Mouse (Mus musculus) midbrain, embryonic 13.5 days (tissue): ENCODE data around the gene Rab3b. TPM values are rescaled to one million over a fixed set of nuclear protein-coding genes. Genes with fewer than 3 reads are reported as not detected.

Experiments used
- ATAC-seq: fragments of 200-750 bp; cut with Nextera tagmentation; 2 replicates; pipeline ENCODE4 v1.8.0; 2017; ENCODE audit warnings: mild to moderate bottlenecking, moderate TSS enrichment, moderate library complexity
- H3K27ac ChIP-seq: fragments of 300-500 bp; sonication (generic); 2 replicates; pipeline ENCODE4 v1.5.1; 2015; ENCODE audit warnings: inconsistent platforms, mild to moderate bottlenecking, moderate library complexity
- H3K27me3 ChIP-seq: fragments of 300-500 bp; sonication (generic); 2 replicates; pipeline ENCODE4 v1.6.1; 2015; ENCODE audit warnings: mild to moderate bottlenecking, inconsistent platforms
- H3K36me3 ChIP-seq: fragments of 300-500 bp; sonication (generic); 2 replicates; pipeline ENCODE4 v1.6.1; 2015; ENCODE audit warnings: mild to moderate bottlenecking, inconsistent platforms
- H3K4me1 ChIP-seq: fragments of 300-500 bp; sonication (generic); replicated peaks from 2 replicates; pipeline ENCODE4 v1.6.1; 2015; ENCODE audit warnings: inconsistent platforms
- H3K4me2 ChIP-seq: fragments of 300-500 bp; sonication (generic); replicated peaks from 2 replicates; pipeline ENCODE4 v1.6.1; 2015; ENCODE audit warnings: moderate library complexity, mild to moderate bottlenecking, inconsistent platforms
- H3K4me3 ChIP-seq: fragments of 300-500 bp; sonication (generic); replicated peaks from 2 replicates; pipeline ENCODE4 v1.5.1; 2015; ENCODE audit warnings: mild to moderate bottlenecking, inconsistent platforms
- H3K9ac ChIP-seq: fragments of 300-500 bp; sonication (generic); replicated peaks from 2 replicates; pipeline ENCODE4 v1.6.1; 2015; ENCODE audit warnings: mild to moderate bottlenecking, inconsistent platforms
- H3K9me3 ChIP-seq: fragments of 300-500 bp; sonication (generic); 2 replicates; pipeline ENCODE4 v1.6.1; 2016; ENCODE audit warnings: mild to moderate bottlenecking, inconsistent platforms
- WGBS: fragments of 180-500 bp; shearing (Covaris S2); methylation state at CpG from one replicate; pipeline ENCODE4 v1.1.7; 2015; 5-methylcytosine and 5-hydroxymethylcytosine counted together
- polyA plus RNA-seq: library from polyadenylated mRNA; unstranded; fragments of >200 nt; fragmentation: Nextera tagmentation; extraction: Ambion mirVana; gene quantifications from 2 replicates; pipeline ENCODE4 v1.2.1, GENCODE M21; 2015

Gene Rab3b
- polyA plus RNA-seq, 1 experiment from 2014 or later: 69.7 TPM

DNA sequence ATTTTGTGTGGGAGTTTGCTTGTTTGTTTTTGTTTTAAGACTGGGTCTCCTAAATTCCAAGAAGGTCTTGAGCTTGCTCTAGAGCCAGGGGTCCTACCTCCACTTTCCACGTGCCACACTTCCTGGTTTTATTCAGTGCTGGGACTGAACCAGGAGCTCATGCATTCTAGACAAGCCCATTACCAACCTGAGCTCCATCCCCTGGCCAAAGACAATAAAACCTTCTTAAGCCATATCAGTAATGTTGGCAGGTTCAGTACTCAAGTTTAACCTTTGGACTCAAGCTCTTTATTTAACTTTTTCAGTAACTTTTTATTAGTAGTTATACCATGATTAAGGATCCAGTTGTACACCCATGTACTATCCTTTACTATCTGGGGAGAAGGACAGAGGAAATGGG, 54.3 kb downstream of the Rab3b start:
- H3K4me1 ChIP-seq: peaks cover 3% of the 10 kb centered on the region; the same call in 1 of the 2 replicates
- peaks cover 26% of the 10 kb centered on the region for H3K27me3 ChIP-seq
- no peak overlapping the region for H3K4me2 ChIP-seq
- ATAC-seq: no peak
- 78% methylated on average over 1 of the region's 1 CpGs for WGBS
- no peak overlapping the region for H3K9ac ChIP-seq
- no peak overlapping the region for H3K27ac ChIP-seq
- H3K36me3 ChIP-seq: no peaks in the 10 kb centered on the region
- no peak overlapping the region for H3K4me3 ChIP-seq
- H3K9me3 ChIP-seq: no peaks in the 10 kb centered on the region

DNA sequence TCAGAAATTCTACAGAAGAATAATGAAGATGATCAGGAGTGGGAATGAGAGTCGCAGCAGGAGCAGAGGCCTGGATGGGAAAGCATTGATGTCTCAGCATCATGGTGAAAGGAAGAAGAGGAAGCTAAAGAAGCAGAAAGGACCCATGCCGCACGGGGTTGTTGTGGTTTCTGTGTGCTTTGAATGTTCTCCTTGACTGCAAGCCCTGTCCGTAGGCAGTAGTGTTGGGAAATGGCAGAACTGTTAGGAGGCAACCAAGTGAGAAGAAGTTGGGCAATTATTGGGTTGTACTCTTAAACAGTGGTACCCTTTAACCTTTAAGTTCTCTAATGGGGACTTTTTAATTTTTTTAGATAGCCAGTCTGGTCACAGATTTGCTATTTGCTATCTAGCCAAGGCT, 56.0 kb downstream of the Rab3b start:
- Histone ChIP-seq H3K4me2 (no peak overlapping the region), H3K27me3 (peaks cover 40% of the 10 kb centered on the region), H3K9ac (no peak overlapping the region), H3K27ac (no peak overlapping the region), H3K4me3 (no peak overlapping the region), H3K36me3 (no peaks in the 10 kb centered on the region), H3K9me3 (no peaks in the 10 kb centered on the region), H3K4me1 (peaks cover 7% of the 10 kb centered on the region; the same call in 1 of the 2 replicates)
- WGBS: 93% methylated on average over 4 of the region's 4 CpGs
- ATAC-seq: no peak

DNA sequence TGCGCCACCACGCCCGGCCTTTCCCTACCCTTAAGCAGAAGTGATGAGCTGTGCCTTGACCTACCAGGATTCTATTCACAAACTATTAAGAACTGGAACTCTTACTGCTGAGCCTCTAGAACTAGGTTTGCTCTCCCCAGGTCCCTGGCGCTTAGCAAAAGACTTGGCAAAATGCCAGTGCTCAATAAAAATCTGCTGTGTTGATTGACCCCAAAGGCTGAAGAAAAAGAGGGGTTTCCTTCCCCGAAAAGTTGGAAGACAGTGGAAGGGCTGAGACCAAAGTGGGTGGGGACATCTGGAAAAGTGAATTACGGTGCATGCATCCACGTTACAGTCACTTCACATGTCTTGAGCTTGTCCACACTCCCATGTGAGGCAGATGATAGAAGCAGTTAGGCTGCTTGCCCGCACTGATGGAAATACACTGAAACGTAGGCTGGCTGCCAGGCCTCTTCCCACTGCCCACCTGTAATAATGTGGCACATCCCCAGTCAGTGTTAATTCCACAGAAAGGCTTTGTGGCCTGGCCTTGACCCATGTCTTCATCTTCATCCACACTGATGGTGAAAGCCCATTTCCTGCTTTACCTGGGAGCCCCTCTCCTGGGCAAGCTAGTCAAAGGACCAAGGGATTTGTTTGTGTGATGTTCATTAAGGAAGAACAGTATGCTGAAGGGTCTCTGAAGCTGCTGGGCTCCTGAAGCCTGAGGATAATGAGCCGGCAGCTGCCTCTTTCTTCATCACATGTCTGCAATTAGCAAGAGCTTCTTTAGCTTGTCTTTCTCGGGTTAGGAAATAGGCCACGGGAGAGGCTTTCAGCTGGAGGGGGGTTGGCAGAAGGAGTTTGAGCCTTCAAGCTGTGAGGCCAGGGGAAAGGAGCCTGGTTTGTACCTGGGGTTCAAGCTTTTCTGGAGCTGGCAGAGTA, 59.2 kb downstream of the Rab3b start:
- Histone ChIP-seq H3K4me1 (peaks cover 23% of the 10 kb centered on the region), H3K27ac (peak overlapping the region; percentile 51; the same call in 1 of the 2 replicates), H3K36me3 (no peaks in the 10 kb centered on the region), H3K9ac (no peak overlapping the region), H3K4me2 (no peak overlapping the region), H3K9me3 (no peaks in the 10 kb centered on the region), H3K27me3 (peaks cover 50% of the 10 kb centered on the region), H3K4me3 (no peak overlapping the region)
- 69% methylated on average over 12 of the region's 12 CpGs for WGBS
- ATAC-seq: no peak

DNA sequence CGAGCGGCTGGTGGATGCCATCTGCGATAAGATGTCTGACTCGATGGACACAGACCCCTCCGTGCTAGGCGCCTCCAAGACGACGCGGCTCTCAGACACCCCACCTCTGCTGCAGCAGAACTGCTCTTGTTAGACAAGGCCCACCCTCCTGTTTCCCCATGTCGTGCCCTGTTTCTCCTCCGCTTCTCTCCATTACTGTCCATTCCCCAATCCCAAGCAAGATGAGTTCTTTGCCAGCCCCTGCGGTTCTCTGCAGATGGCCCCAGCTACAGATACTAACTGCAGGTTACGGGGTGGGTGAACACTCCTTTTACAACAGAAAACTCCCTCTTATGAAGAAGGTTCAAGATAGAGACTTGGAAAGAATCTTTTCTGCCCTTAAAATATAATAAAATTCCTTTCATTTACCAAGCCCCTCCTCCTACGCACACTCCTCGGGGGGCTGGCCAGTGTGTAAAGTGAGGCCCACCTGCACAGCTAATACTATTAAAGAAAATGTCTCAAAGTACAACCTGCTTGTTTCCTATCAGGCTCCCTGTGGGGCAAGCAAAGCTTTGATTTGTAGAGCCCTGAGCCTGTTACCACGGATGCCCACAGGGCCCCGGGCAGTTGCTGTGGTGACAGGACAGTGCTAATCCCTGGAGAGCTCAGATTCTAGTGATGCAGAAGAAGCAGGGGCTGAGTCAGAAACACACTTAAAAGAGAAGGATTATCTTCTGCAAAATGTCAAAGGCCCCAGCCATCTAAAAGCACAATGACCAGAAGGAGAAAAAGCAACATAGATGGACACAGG, 62.0 kb downstream of the Rab3b start:
- Histone ChIP-seq H3K36me3 (no peaks in the 10 kb centered on the region), H3K4me3 (no peak overlapping the region), H3K27ac (no peak overlapping the region), H3K27me3 (peaks cover 61% of the 10 kb centered on the region), H3K9ac (no peak overlapping the region), H3K9me3 (no peaks in the 10 kb centered on the region), H3K4me2 (no peak overlapping the region), H3K4me1 (peaks cover 23% of the 10 kb centered on the region)
- WGBS: 45% methylated on average over 17 of the region's 17 CpGs
- ATAC-seq: peak; percentile 73

DNA sequence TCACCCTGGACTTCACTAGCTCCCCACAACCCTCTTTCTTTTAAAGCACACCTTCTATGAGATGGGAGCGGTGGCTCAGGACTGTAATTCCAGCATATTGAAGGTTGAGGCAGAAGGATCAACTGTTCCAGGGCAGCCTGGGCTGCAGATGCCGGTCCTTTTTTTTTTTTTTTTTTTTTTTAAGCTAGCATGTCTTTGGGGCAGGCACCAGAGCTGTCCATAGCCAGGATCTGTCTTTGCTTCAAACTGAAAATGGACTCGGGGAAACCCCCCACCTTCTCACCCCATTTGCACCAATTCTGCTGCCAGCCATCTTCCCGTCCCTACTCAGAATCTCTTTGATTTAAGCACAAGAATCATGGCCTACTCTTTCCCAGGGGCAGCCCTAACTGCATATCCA, 63.3 kb downstream of the Rab3b start:
- no peak for ATAC-seq
- peaks cover 23% of the 10 kb centered on the region for H3K4me1 ChIP-seq
- H3K9me3 ChIP-seq: no peaks in the 10 kb centered on the region
- H3K36me3 ChIP-seq: no peaks in the 10 kb centered on the region
- no peak overlapping the region for H3K4me2 ChIP-seq
- no peak overlapping the region for H3K27ac ChIP-seq
- H3K27me3 ChIP-seq: peaks cover 50% of the 10 kb centered on the region
- H3K9ac ChIP-seq: no peak overlapping the region
- WGBS: 85% methylated on average over 4 of the region's 4 CpGs
- H3K4me3 ChIP-seq: no peak overlapping the region

DNA sequence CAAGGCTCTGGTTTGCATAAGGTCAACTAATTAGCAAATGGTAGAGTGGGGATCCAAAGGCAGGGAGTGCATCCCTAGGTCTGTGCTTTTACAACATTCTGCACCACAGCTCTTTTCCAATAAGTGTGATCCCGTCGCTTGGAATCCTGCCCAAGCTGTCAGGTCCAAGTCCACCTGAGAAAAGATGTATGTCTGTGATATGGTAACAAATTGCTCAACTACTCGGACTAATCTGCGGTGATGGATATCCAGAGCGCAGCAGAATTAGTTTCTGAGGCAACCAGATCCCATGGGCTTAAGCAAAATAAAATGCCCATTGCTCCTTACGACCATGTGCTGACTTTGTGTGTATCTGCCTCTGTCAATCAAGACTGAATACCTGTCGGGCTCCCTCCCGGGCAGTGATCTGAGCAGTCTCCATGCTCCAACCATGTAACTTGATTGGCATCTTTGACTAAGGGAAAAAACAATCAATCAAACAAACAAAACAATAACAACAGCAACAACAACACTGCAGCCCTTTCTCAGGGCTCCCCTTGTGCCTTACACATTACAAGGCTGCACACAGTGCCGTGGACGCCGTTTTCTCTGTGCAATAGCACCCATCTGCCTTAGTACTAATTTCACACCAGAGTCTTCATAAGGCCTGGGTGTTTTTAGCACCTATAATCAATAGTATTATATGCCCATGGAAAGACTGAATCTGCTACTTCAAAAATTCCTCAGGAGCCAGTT, 64.3 kb downstream of the Rab3b start:
- no peak overlapping the region for H3K4me2 ChIP-seq
- 78% methylated on average over 11 of the region's 11 CpGs for WGBS
- no peak overlapping the region for H3K27ac ChIP-seq
- H3K27me3 ChIP-seq: peaks cover 46% of the 10 kb centered on the region
- no peak overlapping the region for H3K4me3 ChIP-seq
- peaks cover 20% of the 10 kb centered on the region for H3K4me1 ChIP-seq
- H3K36me3 ChIP-seq: no peaks in the 10 kb centered on the region
- ATAC-seq: no peak
- H3K9ac ChIP-seq: no peak overlapping the region
- no peaks in the 10 kb centered on the region for H3K9me3 ChIP-seq

DNA sequence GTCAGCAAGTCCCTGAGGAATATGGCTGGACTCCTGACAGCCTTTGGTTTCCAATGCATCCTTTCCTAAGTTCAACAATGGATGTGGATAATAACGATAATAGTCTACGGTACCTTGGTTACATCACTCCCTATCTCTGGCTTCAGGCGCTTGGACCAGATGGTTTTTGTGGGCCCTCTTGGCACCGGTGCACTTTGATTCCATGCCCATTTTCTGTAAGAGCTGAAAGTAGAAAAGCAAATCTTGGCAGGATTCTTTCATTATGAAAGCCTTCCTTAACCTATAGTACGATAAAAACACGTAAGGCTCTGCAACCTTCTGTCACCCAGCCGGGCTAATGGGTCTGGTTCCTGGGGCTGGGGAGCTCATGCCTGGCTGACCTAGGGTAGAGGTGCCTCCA, 70.3 kb downstream of the Rab3b start:
- H3K27ac ChIP-seq: no peak overlapping the region
- no peak for ATAC-seq
- H3K4me1 ChIP-seq: no peaks in the 10 kb centered on the region
- H3K36me3 ChIP-seq: no peaks in the 10 kb centered on the region
- peaks cover 14% of the 10 kb centered on the region for H3K27me3 ChIP-seq
- H3K4me3 ChIP-seq: no peak overlapping the region
- no peak overlapping the region for H3K9ac ChIP-seq
- no peaks in the 10 kb centered on the region for H3K9me3 ChIP-seq
- no peak overlapping the region for H3K4me2 ChIP-seq
- 94% methylated on average over 7 of the region's 7 CpGs for WGBS

DNA sequence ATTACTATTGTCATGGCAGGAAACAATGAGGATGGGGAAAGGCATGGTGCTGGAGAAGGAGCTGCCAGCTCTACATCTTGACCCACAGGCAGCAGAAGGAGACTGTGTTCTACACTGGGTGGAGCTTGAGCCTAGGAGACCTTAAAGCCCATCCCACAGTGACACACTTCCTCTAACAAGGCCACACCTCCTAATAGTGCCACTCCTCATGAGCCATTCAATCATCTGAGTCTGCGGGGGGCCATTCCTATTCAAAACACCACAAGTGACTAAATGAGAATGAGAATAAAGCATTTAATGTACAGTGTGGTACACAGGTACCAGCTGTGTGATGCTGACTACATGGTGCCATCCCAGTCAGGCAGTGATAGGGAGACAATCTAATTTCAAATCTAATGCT, 71.3 kb downstream of the Rab3b start:
- H3K9me3 ChIP-seq: no peaks in the 10 kb centered on the region
- no peak overlapping the region for H3K9ac ChIP-seq
- no peaks in the 10 kb centered on the region for H3K4me1 ChIP-seq
- no peak overlapping the region for H3K4me2 ChIP-seq
- 0 out of 2 replicates have a peak, but pooled peaks cover 6% of the 10 kb centered on the region for H3K27me3 ChIP-seq
- no peak overlapping the region for H3K4me3 ChIP-seq
- no peaks in the 10 kb centered on the region for H3K36me3 ChIP-seq
- no peak for ATAC-seq
- H3K27ac ChIP-seq: no peak overlapping the region
- 92% methylated on average over 1 of the region's 1 CpGs for WGBS

DNA sequence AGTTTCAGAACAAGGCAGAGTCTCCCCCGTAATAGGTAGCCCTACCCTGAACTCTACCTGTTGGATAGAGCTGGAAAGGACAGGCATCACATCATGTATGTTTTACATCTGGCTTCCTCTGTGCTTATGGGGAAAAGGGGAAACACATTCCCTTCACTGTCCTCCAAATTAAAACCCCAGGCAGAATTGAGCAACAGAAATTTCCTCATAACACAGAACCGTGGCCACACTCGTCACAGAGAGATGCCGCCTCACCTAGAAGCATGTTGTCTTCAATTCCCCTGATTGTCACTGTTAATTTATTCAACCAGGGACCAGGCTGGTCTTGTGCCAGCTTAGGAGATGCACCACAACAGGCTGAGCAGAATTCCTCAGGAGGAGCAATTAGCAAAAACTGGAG, 72.8 kb downstream of the Rab3b start:
- no peak for ATAC-seq
- Histone ChIP-seq H3K4me3 (no peak overlapping the region), H3K9me3 (no peaks in the 10 kb centered on the region), H3K27ac (no peak overlapping the region), H3K4me2 (no peak overlapping the region), H3K36me3 (no peaks in the 10 kb centered on the region), H3K4me1 (no peaks in the 10 kb centered on the region), H3K27me3 (0 out of 2 replicates have a peak, but pooled peaks cover 6% of the 10 kb centered on the region), H3K9ac (no peak overlapping the region)
- 92% methylated on average over 4 of the region's 4 CpGs for WGBS

DNA sequence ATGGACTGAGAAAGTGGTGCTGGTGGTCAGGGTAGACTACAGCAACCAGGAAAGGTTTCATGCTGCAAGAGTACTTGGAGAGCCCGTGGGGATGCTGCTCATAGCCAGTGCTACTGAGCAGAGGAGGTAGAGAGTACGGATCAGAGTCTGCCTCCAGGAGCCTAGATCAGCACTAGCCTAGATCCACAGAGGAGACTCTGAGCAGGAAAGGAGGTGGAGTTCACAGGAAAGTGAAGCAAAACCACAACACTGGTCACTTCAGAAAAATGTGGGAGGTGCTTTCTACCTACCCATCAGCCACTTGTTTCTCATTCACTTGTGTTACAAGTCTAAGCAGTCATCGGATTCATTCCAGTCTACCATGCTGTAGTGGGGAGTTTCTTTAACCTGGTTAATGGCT, 80.8 kb downstream of the Rab3b start:
- no peak overlapping the region for H3K4me3 ChIP-seq
- H3K36me3 ChIP-seq: no peaks in the 10 kb centered on the region
- 80% methylated on average over 3 of the region's 3 CpGs for WGBS
- no peak for ATAC-seq
- no peaks in the 10 kb centered on the region for H3K4me1 ChIP-seq
- H3K9me3 ChIP-seq: no peaks in the 10 kb centered on the region
- no peaks in the 10 kb centered on the region for H3K27me3 ChIP-seq
- H3K9ac ChIP-seq: no peak overlapping the region
- no peak overlapping the region for H3K27ac ChIP-seq
- no peak overlapping the region for H3K4me2 ChIP-seq

DNA sequence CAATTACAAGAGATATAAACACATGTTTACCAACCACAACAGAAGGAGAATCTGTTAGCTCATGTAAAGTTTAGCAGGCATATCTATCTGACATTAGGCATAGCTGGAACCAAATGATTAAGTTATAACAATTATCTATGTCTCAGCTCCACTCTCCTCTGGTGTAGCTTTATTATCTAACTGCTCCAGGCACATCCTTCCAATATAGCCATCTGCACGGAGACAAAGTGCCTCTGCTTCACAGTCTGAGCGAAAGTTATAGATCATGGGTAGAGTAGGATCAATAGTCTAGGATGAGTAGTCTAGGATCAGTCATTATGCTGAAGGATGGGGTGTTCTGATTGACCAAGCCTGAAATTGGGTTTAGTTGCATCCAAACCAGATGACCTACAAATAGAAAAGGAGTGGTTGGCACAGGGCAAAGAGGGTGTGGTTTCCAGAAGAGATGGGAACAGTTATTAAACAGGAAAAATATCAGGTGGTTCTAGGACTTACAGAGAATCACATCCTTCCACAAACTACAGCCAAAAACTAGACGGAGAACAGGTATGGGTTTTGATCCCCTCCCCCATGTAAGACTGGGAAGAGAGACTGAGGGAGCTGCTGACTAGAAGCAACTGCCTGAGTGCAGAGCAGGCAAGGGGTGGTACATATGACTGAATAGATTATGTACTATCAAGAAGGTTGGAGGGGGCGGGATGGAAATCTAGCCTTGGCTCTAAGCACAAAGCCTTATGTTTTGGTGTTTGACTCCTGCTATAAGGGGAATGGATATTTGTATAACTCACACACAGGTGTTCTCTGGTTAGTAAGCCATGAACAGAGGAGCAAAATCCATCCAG, 82.0 kb downstream of the Rab3b start:
- H3K27me3 ChIP-seq: no peaks in the 10 kb centered on the region
- ATAC-seq: no peak
- no peak overlapping the region for H3K9ac ChIP-seq
- no peak overlapping the region for H3K4me2 ChIP-seq
- H3K4me1 ChIP-seq: no peaks in the 10 kb centered on the region
- no peak overlapping the region for H3K27ac ChIP-seq
- H3K9me3 ChIP-seq: no peaks in the 10 kb centered on the region
- H3K36me3 ChIP-seq: no peaks in the 10 kb centered on the region
- 86% methylated on average over 4 of the region's 4 CpGs for WGBS
- H3K4me3 ChIP-seq: no peak overlapping the region
